16 mouse cellular contexts compared by ENCODE assay signal in genomic region chr11:22170962-22171638, GRCm38 (mm10).
A peak's percentile ranks its signal among the peaks of the same experiment; 100 is the strongest.
DNase-seq lines count a peak whose midpoint lies in the region; ATAC-seq and TF ChIP-seq lines count a peak whose summit lies in the region.
"Had no signal": no experiment of that assay in that cellular context is flagged by ENCODE, and none has a peak within 500 bp of the region (broad histone marks: within the 10 kb centered on the region; RNA-seq: fewer than 3 reads in every experiment).

No protein-coding gene starts in this region.

- ATAC-seq in heart, postnatal 0 days (ENCODE audit: insufficient read depth, low read depth): peak; percentile 94
- peak; percentile 91 for ATAC-seq in liver, embryonic 16.5 days (ENCODE audit: low read depth)
- ATAC-seq: midbrain, embryonic 13.5 days had no signal

- WGBS in heart, adult 2 months: 47% methylated on average over 6 of the region's 6 CpGs
- 21% methylated on average over 6 of the region's 6 CpGs for WGBS in heart, postnatal 0 days
- 35% methylated on average over 6 of the region's 6 CpGs for WGBS in liver, embryonic 16.5 days (ENCODE audit: insufficient replicate concordance)

- peak overlapping the region; percentile 90 for H3K27ac ChIP-seq in heart, adult 2 months
- H3K27ac ChIP-seq in heart, postnatal 0 days (ENCODE audit: low read depth): peak overlapping the region; percentile 92
- H3K27ac ChIP-seq in liver, embryonic 16.5 days (ENCODE audit: low read length): peak overlapping the region; percentile 26
- H3K27ac ChIP-seq in gastrocnemius, adult 2 months: no peak overlapping the region
- H3K27ac ChIP-seq: embryonic facial prominence, embryonic 10.5 days; forebrain, embryonic 10.5 days; lung, embryonic 15.5 days; midbrain, embryonic 13.5 days had no signal

- H3K4me3 ChIP-seq in heart, adult 2 months: peak overlapping the region; percentile 41
- H3K4me3 ChIP-seq in heart, postnatal 0 days (ENCODE audit: low read depth, low read length): peak overlapping the region; percentile 52
- peak overlapping the region; percentile 1; the same call in 1 of the 2 replicates for H3K4me3 ChIP-seq in liver, embryonic 16.5 days (ENCODE audit: low read depth, low read length)
- H3K4me3 ChIP-seq in gastrocnemius, adult 2 months: no peak overlapping the region
- H3K4me3 ChIP-seq: embryonic facial prominence, embryonic 10.5 days; forebrain, embryonic 10.5 days; lung, embryonic 15.5 days; midbrain, embryonic 13.5 days had no signal

- H3K36me3 ChIP-seq in heart, adult 2 months (ENCODE audit: control insufficient read depth, insufficient read depth, low read length): peaks cover 20% of the 10 kb centered on the region
- H3K36me3 ChIP-seq in heart, postnatal 0 days (replicated peaks; ENCODE audit: control insufficient read depth, insufficient read depth, low read length): peaks cover 14% of the 10 kb centered on the region
- H3K36me3 ChIP-seq in liver, embryonic 16.5 days (ENCODE audit: control insufficient read depth, insufficient read depth): peaks cover 2% of the 10 kb centered on the region; the same call in 1 of the 2 replicates
- H3K36me3 ChIP-seq: lung, embryonic 15.5 days had no signal

- H3K27me3 ChIP-seq in heart, adult 2 months (ENCODE audit: control insufficient read depth, insufficient read depth, low read length): no peaks in the 10 kb centered on the region
- H3K27me3 ChIP-seq in heart, postnatal 0 days (ENCODE audit: control insufficient read depth, insufficient read depth, low read length): no peaks in the 10 kb centered on the region
- H3K27me3 ChIP-seq in liver, embryonic 16.5 days (ENCODE audit: control insufficient read depth, insufficient read depth, low read depth, low read length): no peaks in the 10 kb centered on the region
- H3K27me3 ChIP-seq: lung, embryonic 15.5 days; midbrain, embryonic 13.5 days had no signal

- no peaks in the 10 kb centered on the region; the same call in 1 of the 2 replicates for H3K4me1 ChIP-seq in heart, adult 2 months (ENCODE audit: control insufficient read depth, insufficient read depth, low read length)
- H3K4me1 ChIP-seq in heart, postnatal 0 days (ENCODE audit: control insufficient read depth, insufficient read depth): peaks cover 18% of the 10 kb centered on the region; the same call in 1 of the 2 replicates
- peaks cover 5% of the 10 kb centered on the region for H3K4me1 ChIP-seq in liver, embryonic 16.5 days (ENCODE audit: control insufficient read depth, low read depth, low read length)
- H3K4me1 ChIP-seq: embryonic facial prominence, embryonic 10.5 days; forebrain, embryonic 10.5 days; lung, embryonic 15.5 days had no signal

- peak overlapping the region; percentile 50; the same call in 1 of the 2 replicates for H3K9ac ChIP-seq in heart, adult 2 months (ENCODE audit: low read depth, low read length)
- H3K9ac ChIP-seq in heart, postnatal 0 days (replicated peaks; ENCODE audit: low read depth, low read length): peak overlapping the region; percentile 63
- peak overlapping the region; percentile 22; the same call in 1 of the 2 replicates for H3K9ac ChIP-seq in liver, embryonic 16.5 days (ENCODE audit: low read depth, low read length)
- H3K9ac ChIP-seq: lung, embryonic 15.5 days; midbrain, embryonic 13.5 days had no signal

- intact Hi-C loops in heart, postnatal 25 days (cut with DNase I): loop anchor here (2.0 kb wide), 1 partner anchor 28 kb away; no protein-coding TSS in a partner anchor
- intact Hi-C loops in heart, adult 2 months (cut with DNase I): no loop called here
- intact Hi-C loops in gastrocnemius, adult 2 months (cut with DNase I): no loop called here

- peak; percentile 81 for TF ChIP-seq POLR2A in heart, adult 2 months (IDR thresholded peaks at IDR 0.05; ENCODE audit: insufficient read depth, low read depth, low read length)

- 0 out of 2 replicates have a peak, but pooled peaks have one; percentile 49 for TF ChIP-seq EP300 in heart, adult 2 months (IDR thresholded peaks at IDR 0.05; ENCODE audit: insufficient read depth, low read depth, low read length)
- peak; percentile 89; the same call in 1 of the 2 replicates for TF ChIP-seq EP300 in heart, postnatal 0 days (IDR thresholded peaks at IDR 0.05; ENCODE audit: low read depth)

- H3K4me2 ChIP-seq in heart, postnatal 0 days (ENCODE audit: low read depth, low read length): peak overlapping the region; percentile 58
- H3K4me2 ChIP-seq in liver, embryonic 16.5 days (ENCODE audit: low read depth, low read length): peak overlapping the region; percentile 31
- H3K4me2 ChIP-seq: lung, embryonic 15.5 days; midbrain, embryonic 13.5 days had no signal

- no peak for TF ChIP-seq CTCF in heart, adult 2 months (IDR thresholded peaks at IDR 0.05)
- TF ChIP-seq CTCF in heart, postnatal 0 days (IDR thresholded peaks at IDR 0.05; ENCODE audit: low read depth): no peak
- no peak for TF ChIP-seq CTCF in gastrocnemius, adult 2 months (IDR thresholded peaks at IDR 0.05)

- H3K9me3 ChIP-seq in heart, postnatal 0 days (replicated peaks; ENCODE audit: control insufficient read depth, low read length): no peaks in the 10 kb centered on the region
- H3K9me3 ChIP-seq in liver, embryonic 16.5 days (replicated peaks; ENCODE audit: control insufficient read depth, low read length): no peaks in the 10 kb centered on the region
- H3K9me3 ChIP-seq: embryonic facial prominence, embryonic 10.5 days; forebrain, embryonic 10.5 days; lung, embryonic 15.5 days; midbrain, embryonic 13.5 days had no signal

- 0 out of 2 replicates have a peak, but pooled peaks cover 1% of the 10 kb centered on the region for H3K79me2 ChIP-seq in heart, adult 2 months (replicated peaks; ENCODE audit: control insufficient read depth, insufficient read depth, low read length)

- DNase-seq in heart, adult 11 months: peak; percentile 94
- DNase-seq in heart, postnatal 25 days (ENCODE audit: low spot score): no peak
- peak; percentile 34 to 59 for DNase-seq in heart, adult 2 months
- peak; percentile 92 for DNase-seq in heart, postnatal 0 days (ENCODE audit: low spot score)
- no peak for DNase-seq in gastrocnemius, adult 2 months
- DNase-seq in adrenal gland, postnatal 14 days: no peak
- DNase-seq in layer of hippocampus, adult 18-20 months (ENCODE audit: low spot score in 2 of 2): no peak
- DNase-seq: adrenal gland, adult 2 months; cerebellum, adult 9-11 months; kidney, postnatal 14 days; right cerebral cortex, postnatal 14 days had no signal

Comparison
In these comparisons a context has a peak if more than half of its experiments do, and no peak if none do; other contexts are left out.
1. DNase-seq: peak in heart, adult 11 months (single experiment), heart, adult 2 months (2 of 2) and heart, postnatal 0 days (single experiment); none in heart, postnatal 25 days (single experiment), gastrocnemius, adult 2 months (single experiment), adrenal gland, postnatal 14 days (single experiment) and layer of hippocampus, adult 18-20 months (0 of 2).
2. Peak in every context shown above with its lines, with median percentiles within 50 percentile points of each other: H3K9ac ChIP-seq.